Mouse (Mus musculus) stomach, postnatal 0 days (tissue): ENCODE results near the gene Trp53bp2. TPM values are rescaled to one million over a fixed set of nuclear protein-coding genes. Genes with fewer than 3 reads are reported as not detected.

Experiments used
- ATAC-seq: fragments of 200-750 bp; cut with Nextera tagmentation; 2 replicates; pipeline ENCODE4 v1.8.0; 2017; ENCODE audit not compliant: low FRiP score, low TSS enrichment
- DNase-seq: peaks from one replicate; pipeline ENCODE4 v3.0.0-alpha.2; 2016; ENCODE audit warnings: low spot score
- H3K27ac ChIP-seq: fragments of 300-500 bp; sonication (generic); replicated peaks from 2 replicates; pipeline ENCODE4 v1.5.1; 2014; ENCODE audit warnings: mild to moderate bottlenecking, control low read depth
- H3K27me3 ChIP-seq: fragments of 300-500 bp; sonication (generic); 2 replicates; pipeline ENCODE4 v1.6.1; 2014; ENCODE audit warnings: low read length; ENCODE audit not compliant: control insufficient read depth, insufficient read depth
- H3K36me3 ChIP-seq: fragments of 300-500 bp; sonication (generic); 2 replicates; pipeline ENCODE4 v1.6.1; 2014; ENCODE audit warnings: low read length, mixed read lengths; ENCODE audit not compliant: control insufficient read depth, insufficient read depth
- H3K4me1 ChIP-seq: fragments of 300-500 bp; sonication (generic); replicated peaks from 2 replicates; pipeline ENCODE4 v1.6.1; 2014; ENCODE audit warnings: antibody characterized with exemption; ENCODE audit not compliant: control insufficient read depth, insufficient read depth
- H3K4me2 ChIP-seq: fragments of 300-500 bp; sonication (generic); replicated peaks from 2 replicates; pipeline ENCODE4 v1.6.1; 2014; ENCODE audit warnings: low read depth, mild to moderate bottlenecking, control low read depth, moderate library complexity
- H3K4me3 ChIP-seq: fragments of 300-500 bp; sonication (generic); 2 replicates; pipeline ENCODE4 v1.5.1; 2014; ENCODE audit warnings: low read depth, low read length, control low read depth
- H3K9ac ChIP-seq: fragments of 300-500 bp; sonication (generic); 2 replicates; pipeline ENCODE4 v1.6.1; 2014; ENCODE audit warnings: mild to moderate bottlenecking, low read length, control low read depth, mixed read lengths
- H3K9me3 ChIP-seq: fragments of 300-500 bp; sonication (generic); 2 replicates; pipeline ENCODE4 v1.6.1; 2016; ENCODE audit warnings: low read length; ENCODE audit not compliant: control insufficient read depth
- CTCF ChIP-seq: IDR thresholded peaks from 2 replicates; pipeline ENCODE4 v1.5.1; 2016; ENCODE audit warnings: antibody characterized with exemption, low read depth, mild to moderate bottlenecking, moderate library complexity
- EP300 ChIP-seq: optimal IDR thresholded peaks from 2 replicates; pipeline ENCODE3; 2016; ENCODE audit warnings: antibody characterized with exemption
- WGBS: fragments of 180-500 bp; shearing (Covaris S2); extraction: QIAGEN DNeasy Blood & Tissue Kit; methylation state at CpG from one replicate; pipeline ENCODE4 v1.1.7; 2014; 5-methylcytosine and 5-hydroxymethylcytosine counted together
- polyA plus RNA-seq: library from polyadenylated mRNA; unstranded; fragments of >200 nt; fragmentation: Nextera tagmentation; extraction: Ambion mirVana; gene quantifications from 2 replicates; pipeline ENCODE4 v1.2.1, GENCODE M21; 2015

Trp53bp2 gene
- polyA plus RNA-seq, 1 experiment from 2014 or later: 9.5 TPM

- ATAC-seq (no peak), DNase-seq (no peak)
- TF ChIP-seq CTCF: no peak
- TF ChIP-seq EP300: no peak
- H3K27me3 ChIP-seq: no peaks in the 10 kb centered on the region
- 68% methylated on average over 7 of the region's 7 CpGs for WGBS
- H3K9ac ChIP-seq: no peak overlapping the region
- no peaks in the 10 kb centered on the region for H3K9me3 ChIP-seq
- no peak overlapping the region for H3K4me2 ChIP-seq
- H3K27ac ChIP-seq: no peak overlapping the region
- H3K4me3 ChIP-seq: no peak overlapping the region
- no peaks in the 10 kb centered on the region for H3K36me3 ChIP-seq
- no peaks in the 10 kb centered on the region for H3K4me1 ChIP-seq
Measured at GRCm38 (mm10) chr1:182380683-182381082, 28.3 kb upstream of the Trp53bp2 start.

DNA sequence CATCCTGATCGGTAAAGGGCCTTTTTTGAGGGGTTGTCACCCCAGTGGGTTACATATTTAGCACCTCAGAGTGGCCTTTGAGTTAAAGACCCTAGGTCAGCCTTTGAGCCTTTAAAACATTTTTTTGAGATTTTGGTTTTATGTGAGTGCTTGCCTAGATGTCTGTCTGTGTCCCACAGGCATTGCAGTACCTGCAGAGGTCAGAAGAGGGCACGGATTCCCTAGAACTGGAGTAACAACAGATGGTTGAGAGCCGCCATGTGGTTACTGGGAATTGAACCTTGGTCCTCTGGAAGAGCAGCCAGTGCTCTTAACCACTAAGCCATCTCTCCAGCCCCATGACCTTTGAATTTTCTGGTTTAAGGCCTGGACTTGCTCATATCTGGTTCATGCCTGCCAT, 27.6 kb upstream of the Trp53bp2 start:
- TF ChIP-seq EP300 (no peak), CTCF (peak; percentile 36; the same call in 1 of the 2 replicates)
- Histone ChIP-seq H3K9ac (no peak overlapping the region), H3K27me3 (no peaks in the 10 kb centered on the region), H3K36me3 (no peaks in the 10 kb centered on the region), H3K27ac (no peak overlapping the region), H3K9me3 (no peaks in the 10 kb centered on the region), H3K4me3 (no peak overlapping the region), H3K4me2 (no peak overlapping the region), H3K4me1 (no peaks in the 10 kb centered on the region)
- WGBS: 81% methylated on average over 3 of the region's 3 CpGs
- ATAC-seq (no peak), DNase-seq (no peak)

- H3K36me3 ChIP-seq: no peaks in the 10 kb centered on the region
- DNase-seq (peak; percentile 62), ATAC-seq (peak; percentile 88)
- no peak overlapping the region for H3K27ac ChIP-seq
- no peaks in the 10 kb centered on the region for H3K9me3 ChIP-seq
- H3K4me2 ChIP-seq: no peak overlapping the region
- 46% methylated on average over 9 of the region's 9 CpGs for WGBS
- no peak overlapping the region for H3K4me3 ChIP-seq
- H3K9ac ChIP-seq: no peak overlapping the region
- H3K4me1 ChIP-seq: no peaks in the 10 kb centered on the region
- TF ChIP-seq EP300: no peak
- no peak for TF ChIP-seq CTCF
- H3K27me3 ChIP-seq: no peaks in the 10 kb centered on the region
Measured at GRCm38 (mm10) chr1:182383096-182383495, 25.9 kb upstream of the Trp53bp2 start.

DNA sequence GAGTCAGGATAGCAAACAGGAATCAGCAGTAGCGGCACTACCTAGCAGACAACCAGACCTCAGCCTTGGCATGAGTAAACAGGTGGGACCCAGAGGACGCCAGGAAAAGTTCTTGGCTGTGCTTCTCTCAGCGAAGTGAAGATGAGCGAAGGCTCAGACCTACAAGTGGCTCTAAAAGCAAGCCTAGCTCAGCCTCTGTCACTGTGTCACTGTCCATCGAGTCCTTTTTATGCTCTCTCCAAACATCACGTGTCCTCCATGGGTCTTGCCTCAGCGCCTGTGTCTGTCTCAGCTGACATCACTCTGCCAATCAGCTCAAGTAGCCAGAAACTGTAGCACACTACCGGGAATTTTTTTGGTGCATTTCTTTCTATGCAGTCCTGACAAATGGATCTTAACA, 22.5 kb upstream of the Trp53bp2 start:
- H3K36me3 ChIP-seq: no peaks in the 10 kb centered on the region
- H3K4me1 ChIP-seq: no peaks in the 10 kb centered on the region
- no peak overlapping the region for H3K27ac ChIP-seq
- ATAC-seq (no peak), DNase-seq (no peak)
- H3K9ac ChIP-seq: no peak overlapping the region
- TF ChIP-seq CTCF (no peak), EP300 (no peak)
- no peak overlapping the region for H3K4me2 ChIP-seq
- H3K9me3 ChIP-seq: no peaks in the 10 kb centered on the region
- 87% methylated on average over 8 of the region's 8 CpGs for WGBS
- H3K27me3 ChIP-seq: no peaks in the 10 kb centered on the region
- no peak overlapping the region for H3K4me3 ChIP-seq

- Histone ChIP-seq H3K9ac (no peak overlapping the region), H3K27ac (no peak overlapping the region), H3K27me3 (no peaks in the 10 kb centered on the region), H3K4me1 (no peaks in the 10 kb centered on the region), H3K4me2 (no peak overlapping the region), H3K9me3 (no peaks in the 10 kb centered on the region), H3K4me3 (no peak overlapping the region), H3K36me3 (no peaks in the 10 kb centered on the region)
- WGBS: 29% methylated on average over 4 of the region's 4 CpGs
- ATAC-seq: no peak
- TF ChIP-seq EP300 (no peak), CTCF (no peak)
- DNase-seq: no peak
Measured at GRCm38 (mm10) chr1:182388729-182389128, 20.2 kb upstream of the Trp53bp2 start.

DNA sequence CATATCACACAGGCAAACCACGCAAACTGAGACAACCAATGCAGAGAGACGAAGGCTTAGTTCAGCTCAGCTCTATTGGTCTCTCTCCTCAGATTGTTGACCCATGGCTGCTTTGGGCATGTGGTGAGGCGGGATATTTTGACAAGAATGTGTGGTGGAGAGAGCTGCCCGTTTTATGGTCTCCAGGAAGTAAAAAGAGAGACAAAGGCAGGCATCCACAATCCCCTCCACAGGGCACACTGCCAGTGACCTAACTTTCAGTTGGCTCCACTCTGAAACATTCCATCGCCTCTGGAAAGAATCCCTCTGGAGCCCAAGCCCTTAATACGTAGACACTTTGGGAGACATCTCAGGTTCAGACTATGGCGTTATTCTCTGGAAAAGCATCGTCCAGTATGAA, 10.8 kb upstream of the Trp53bp2 start:
- Histone ChIP-seq H3K36me3 (no peaks in the 10 kb centered on the region), H3K4me1 (0 out of 2 replicates have a peak, but pooled peaks cover 2% of the 10 kb centered on the region), H3K27me3 (no peaks in the 10 kb centered on the region), H3K9ac (no peak overlapping the region), H3K27ac (peak overlapping the region; percentile 49; the same call in 1 of the 2 replicates), H3K4me3 (no peak overlapping the region), H3K4me2 (no peak overlapping the region), H3K9me3 (no peaks in the 10 kb centered on the region)
- WGBS: 51% methylated on average over 8 of the region's 8 CpGs
- DNase-seq (no peak), ATAC-seq (no peak; the same call in 1 of the 2 replicates)
- TF ChIP-seq EP300: no peak
- no peak for TF ChIP-seq CTCF
